Mouse (Mus musculus): ENCODE results near the gene Myoc.

The Myoc gene

DNA sequence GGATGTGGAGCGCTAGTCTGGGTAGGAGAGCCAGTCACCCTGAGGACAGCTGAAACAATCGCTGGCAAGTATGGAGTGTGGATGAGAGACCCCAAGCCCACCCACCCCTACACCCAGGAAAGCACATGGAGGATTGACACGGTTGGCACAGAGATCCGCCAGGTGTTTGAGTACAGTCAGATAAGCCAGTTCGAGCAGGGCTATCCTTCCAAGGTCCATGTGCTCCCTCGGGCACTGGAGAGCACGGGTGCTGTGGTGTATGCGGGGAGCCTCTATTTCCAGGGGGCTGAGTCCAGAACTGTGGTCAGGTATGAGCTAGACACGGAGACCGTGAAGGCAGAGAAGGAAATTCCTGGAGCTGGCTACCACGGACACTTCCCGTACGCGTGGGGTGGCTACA, 9.5 kb downstream of the Myoc start:
- DNase-seq (ENCODE audit: low spot score in 2 of 2), result no peak

DNA sequence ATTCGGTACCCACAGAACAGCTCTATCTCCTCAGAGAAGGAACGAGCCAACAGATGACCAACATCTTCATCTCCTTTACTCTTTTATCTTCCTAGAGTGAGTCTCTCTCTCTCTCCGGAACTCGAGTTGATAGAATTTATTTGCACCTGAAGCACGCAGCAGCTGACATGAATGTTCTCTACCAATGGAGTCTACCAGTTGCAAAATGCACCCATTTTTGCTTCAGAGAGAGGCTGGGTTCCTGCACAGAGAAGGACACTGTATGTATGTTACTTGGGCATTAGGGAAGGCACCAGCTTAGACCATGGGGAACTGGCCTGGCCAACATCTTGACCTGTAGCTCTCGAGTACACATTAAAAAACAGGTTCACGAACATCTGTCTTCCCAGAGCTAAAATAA, 19.2 kb downstream of the Myoc start, which contains the start of gene Myocos:
Gene Myocos (minus strand): TSS at position 101 of the 400 bp plus-strand sequence.
- no peak for DNase-seq (ENCODE audit: low spot score in 2 of 2)

DNA sequence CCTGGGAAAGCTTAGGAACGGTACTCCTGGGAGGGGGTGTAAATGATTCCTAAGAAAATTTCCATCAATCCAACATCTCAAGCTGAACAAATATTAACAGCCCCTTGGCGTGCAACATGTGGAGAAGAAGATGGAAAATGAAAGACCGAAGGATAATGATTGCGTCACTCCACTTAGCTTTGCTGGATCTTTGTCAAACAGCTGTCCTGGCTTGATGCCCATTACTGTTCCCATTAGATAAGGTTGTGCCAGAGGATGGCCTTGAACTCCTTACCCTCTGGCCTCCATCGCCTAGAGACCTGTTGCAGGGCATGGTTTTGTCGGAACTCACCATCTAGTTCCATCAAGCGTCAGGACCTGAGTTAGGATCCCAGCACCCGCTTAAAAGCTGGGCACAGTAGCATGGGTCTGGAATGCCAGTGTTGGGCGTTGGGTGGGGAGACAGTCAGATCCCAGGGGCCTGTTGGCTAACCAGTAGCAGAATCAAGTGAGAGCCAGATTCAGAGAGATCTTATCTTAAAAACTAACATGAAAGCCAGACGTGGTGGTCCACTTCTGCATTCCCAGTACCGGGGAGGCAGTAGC, 21.4 kb downstream of the Myoc start:
- no peak for DNase-seq (ENCODE audit: low spot score in 2 of 2)

DNA sequence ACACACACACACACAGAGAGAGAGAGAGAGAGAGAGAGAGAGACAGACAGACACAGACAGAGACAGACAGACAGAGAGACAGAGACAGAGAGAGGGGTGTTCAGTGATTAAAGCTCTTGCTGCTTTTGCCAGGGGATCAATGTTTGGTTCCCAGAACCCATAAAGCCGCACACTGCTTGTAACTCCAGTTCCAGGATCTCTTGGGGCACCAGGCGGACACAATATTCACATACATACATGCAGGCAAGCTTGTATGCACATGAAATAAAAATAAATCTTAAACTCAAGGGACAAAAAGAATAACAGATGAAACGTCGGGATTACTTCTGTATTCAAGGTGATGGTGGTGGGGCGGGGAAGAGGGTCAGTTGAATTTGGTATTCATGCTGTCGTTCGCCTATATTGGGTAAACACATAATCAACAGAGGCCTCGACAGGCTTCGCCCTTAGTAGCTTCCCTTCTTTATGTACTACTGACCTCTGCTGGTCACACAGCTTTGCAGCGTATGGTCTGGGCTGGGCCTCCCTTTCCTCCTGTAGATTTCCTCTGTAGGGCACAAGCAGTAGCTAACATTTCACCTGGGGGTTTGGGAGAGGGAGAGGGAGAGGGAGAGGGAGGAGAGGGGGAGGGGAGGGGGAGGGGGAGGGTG, 26.0 kb downstream of the Myoc start:
- peak; percentile 84 to 85 for DNase-seq (ENCODE audit: low spot score in 2 of 2)

DNA sequence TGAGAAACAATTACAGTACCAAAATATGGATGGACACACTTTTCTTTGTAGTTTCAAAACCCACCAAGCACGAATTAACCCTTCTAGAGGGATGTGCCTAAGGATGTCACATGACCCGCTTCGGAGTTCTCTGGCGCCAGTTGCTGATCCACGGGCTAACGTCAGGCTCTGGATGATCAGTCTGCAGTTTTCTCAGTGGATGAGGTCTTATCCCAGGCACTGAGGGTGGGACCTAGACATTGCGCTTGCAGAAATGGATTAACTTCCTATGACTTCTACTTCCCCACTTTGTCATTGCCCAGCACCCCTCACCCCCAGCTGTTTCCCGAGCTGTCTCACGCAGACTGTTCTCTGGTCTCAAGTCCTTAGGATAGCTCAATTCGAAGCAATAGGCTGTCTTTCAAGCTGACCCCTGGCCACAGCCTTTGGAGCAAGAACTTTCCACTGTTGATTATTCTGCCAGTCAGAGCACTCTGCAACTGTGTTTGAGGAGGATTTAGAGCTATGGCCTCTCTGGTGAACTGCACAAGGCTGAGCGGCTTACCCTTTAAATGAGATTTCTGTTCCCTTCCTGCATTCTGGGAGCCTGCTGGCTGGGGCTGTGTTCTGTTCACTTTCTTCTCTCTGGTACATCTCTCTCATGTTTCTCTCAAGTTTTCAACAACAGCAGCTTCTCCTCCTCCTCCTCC, 26.7 kb downstream of the Myoc start:
- DNase-seq (ENCODE audit: low spot score in 2 of 2), result peak in 1 of 2 experiments; percentile 29

DNA sequence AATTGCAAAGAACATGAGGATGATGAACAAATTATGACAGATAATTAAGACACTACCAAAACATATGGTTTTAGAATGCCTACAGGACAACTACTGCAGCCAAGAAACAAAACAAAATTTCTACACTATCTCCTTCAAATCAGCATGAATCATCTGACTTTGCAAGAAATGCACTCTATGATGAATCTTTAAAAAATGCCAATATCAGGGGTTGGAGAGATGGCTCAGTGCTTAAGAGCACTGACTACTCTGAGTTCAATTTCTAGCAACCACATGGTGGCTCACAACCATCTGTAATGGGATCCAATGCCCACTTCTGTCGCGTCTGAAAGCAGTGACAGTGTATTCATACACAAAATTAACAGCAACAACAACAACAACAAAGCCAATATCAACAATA, 54.8 kb downstream of the Myoc start:
- DNase-seq (ENCODE audit: low spot score in 2 of 2), result no peak

DNA sequence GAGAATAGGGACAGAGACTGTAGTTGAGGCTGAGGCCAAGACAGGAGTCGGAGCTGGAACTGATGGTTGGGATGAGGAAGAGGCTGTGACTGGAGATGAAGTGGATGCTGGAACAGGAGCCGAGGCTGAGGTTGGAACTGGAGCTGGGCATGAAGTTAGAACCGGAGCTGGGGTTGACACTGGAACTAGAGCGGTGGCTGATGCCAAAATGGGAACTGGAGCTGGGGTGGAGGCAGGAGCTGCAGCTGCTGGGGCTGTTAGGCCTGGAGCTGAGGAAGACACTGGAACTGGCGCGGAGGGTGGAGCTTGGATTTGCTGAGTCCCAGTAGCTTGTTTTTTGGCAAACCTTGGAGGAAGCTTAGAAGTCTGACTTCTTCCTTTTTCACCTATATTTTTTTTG, 58.9 kb downstream of the Myoc start:
- no peak for DNase-seq (ENCODE audit: low spot score in 2 of 2)

All from right cerebral cortex, postnatal 10 days (tissue).